Mouse (Mus musculus) kidney, adult 10 weeks (tissue): ENCODE measurements around the gene Hlx. TPM values are rescaled to one million over a fixed set of nuclear protein-coding genes. Genes with fewer than 3 reads are reported as not detected.

Experiments used
- polyA plus RNA-seq: library from polyadenylated mRNA; stranded (reverse); fragments of 350-450 nt; fragmentation: Illumina TruSeq; extraction: RNeasy Lipid Tissue Mini Kit (QIAGEN cat#74804); gene quantifications from one replicate; pipeline ENCODE4 v1.2.3, GENCODE M21; 2014; ENCODE audit warnings: low read depth, low replicate concordance

Hlx gene
- not detected for polyA plus RNA-seq

DNA sequence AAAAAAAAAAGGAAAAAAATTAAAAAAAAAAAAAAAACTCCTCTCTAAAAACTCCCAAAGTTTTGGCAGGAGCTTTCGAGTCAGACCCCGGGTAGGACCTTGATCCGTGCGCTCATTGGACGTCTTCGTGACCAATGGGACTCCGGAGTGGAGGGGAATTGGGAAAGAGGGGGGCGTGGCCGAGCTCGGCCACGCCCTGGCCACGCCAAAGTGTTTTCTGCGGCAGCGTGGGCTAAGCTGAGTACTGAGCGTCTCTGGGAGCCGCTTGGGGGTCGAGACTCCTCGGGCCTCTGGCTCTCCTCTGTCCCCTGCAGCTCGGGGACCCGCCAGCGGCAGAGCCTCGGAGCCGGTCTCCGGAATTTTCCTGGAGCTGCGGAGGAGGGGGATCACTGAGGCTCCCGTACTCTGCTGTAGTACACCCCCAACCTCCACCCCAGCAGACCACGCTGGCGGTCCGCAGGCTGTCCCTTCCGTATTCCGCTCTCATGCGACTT lies at the start of gene Hlx:
Gene Hlx, minus strand, starts transcription at position 64 of the 494 bp plus-strand sequence.

Other genes with a start within 250 kb of the Hlx start
- 0.85 TPM for gene Marc1, start 78.7 kb upstream of the Hlx start, polyA plus RNA-seq
- gene Marc2, start 113.8 kb upstream of the Hlx start, polyA plus RNA-seq, result 268 TPM
- gene C130074G19Rik, start 150.6 kb upstream of the Hlx start, polyA plus RNA-seq, result 86.3 TPM